Comparison of ENCODE assay signal across 22 mouse cellular contexts in the genomic region with DNA sequence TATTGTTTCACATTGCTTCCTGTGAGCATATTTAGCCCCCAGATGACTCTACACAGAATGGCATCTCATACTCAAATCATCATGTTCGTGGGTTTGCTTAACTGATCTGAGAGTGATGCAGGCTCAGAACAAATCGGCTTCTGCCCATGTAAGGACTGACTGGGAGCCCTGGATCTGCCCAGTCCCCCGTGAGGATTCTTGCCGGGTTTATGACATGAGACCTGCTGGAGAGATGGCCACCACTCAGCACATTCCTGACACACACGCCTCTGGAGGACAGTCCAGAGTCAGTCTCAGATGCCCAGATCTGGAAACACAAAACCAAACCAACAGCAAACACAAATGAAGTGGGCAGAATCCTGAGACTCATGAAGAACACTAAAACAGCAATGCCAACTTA.
DNase-seq lines count a peak whose midpoint lies in the region; ATAC-seq and TF ChIP-seq lines count a peak whose summit lies in the region.
"Had no signal": no experiment of that assay in that cellular context is flagged by ENCODE, and none has a peak within 500 bp of the region (broad histone marks: within the 10 kb centered on the region; RNA-seq: fewer than 3 reads in every experiment).

No protein-coding gene starts in this region.

- no peak for TF ChIP-seq CTCF in gastrocnemius, adult 2 months (IDR thresholded peaks at IDR 0.05)

- H3K9me3 ChIP-seq in heart, embryonic 11.5 days (replicated peaks; ENCODE audit: control insufficient read depth, low read length): no peaks in the 10 kb centered on the region
- H3K9me3 ChIP-seq in midbrain, embryonic 14.5 days (ENCODE audit: control insufficient read depth, low read length): no peaks in the 10 kb centered on the region
- H3K9me3 ChIP-seq: embryonic facial prominence, embryonic 10.5 days; forebrain, embryonic 10.5 days; heart, embryonic 13.5 days had no signal

- peak overlapping the region; percentile 75 for H3K27ac ChIP-seq in gastrocnemius, adult 2 months
- no peak overlapping the region for H3K27ac ChIP-seq in heart, embryonic 11.5 days (ENCODE audit: low read depth, low read length)
- H3K27ac ChIP-seq in midbrain, embryonic 14.5 days (replicated peaks; ENCODE audit: low read depth, low read length): no peak overlapping the region
- H3K27ac ChIP-seq: embryonic facial prominence, embryonic 10.5 days; forebrain, embryonic 10.5 days; heart, embryonic 13.5 days had no signal

- peak; percentile 66 for DNase-seq in gastrocnemius, adult 2 months
- DNase-seq in gastrocnemius, postnatal 36 days: no peak
- DNase-seq in heart, postnatal 10 days: peak; percentile 23 to 33
- peak; percentile 51 for DNase-seq in Muller cell, postnatal 12 days (ENCODE audit: inconsistent ontology term)
- peak; percentile 36 for DNase-seq in gastrocnemius, postnatal 14 days
- no peak for DNase-seq in midbrain, embryonic 14.5 days
- DNase-seq: adrenal gland, adult 2 months; adrenal gland, postnatal 25 days; cerebellum, adult 2 months; cerebellum, postnatal 10 days; heart, postnatal 14 days; kidney, adult 11 months; kidney, adult 9 months had no signal

- no peaks in the 10 kb centered on the region for H3K27me3 ChIP-seq in heart, embryonic 11.5 days (ENCODE audit: control insufficient read depth, insufficient read depth, low read length)
- H3K27me3 ChIP-seq in midbrain, embryonic 14.5 days (ENCODE audit: control insufficient read depth, insufficient read depth, low read length): no peaks in the 10 kb centered on the region
- H3K27me3 ChIP-seq: CH12.LX; heart, embryonic 13.5 days had no signal

- no peak overlapping the region for H3K4me3 ChIP-seq in gastrocnemius, adult 2 months
- no peak overlapping the region for H3K4me3 ChIP-seq in heart, embryonic 11.5 days (ENCODE audit: low read depth, low read length)
- H3K4me3 ChIP-seq in midbrain, embryonic 14.5 days (replicated peaks; ENCODE audit: low read depth, low read length): no peak overlapping the region
- H3K4me3 ChIP-seq: embryonic facial prominence, embryonic 10.5 days; erythroblast, embryonic 14.5 days; forebrain, embryonic 10.5 days; heart, embryonic 13.5 days had no signal

- H3K4me2 ChIP-seq in heart, embryonic 11.5 days: no peak overlapping the region
- H3K4me2 ChIP-seq in midbrain, embryonic 14.5 days (ENCODE audit: low read length): no peak overlapping the region
- H3K4me2 ChIP-seq: heart, embryonic 13.5 days had no signal

- peaks cover 8% of the 10 kb centered on the region for H3K4me1 ChIP-seq in heart, embryonic 11.5 days (ENCODE audit: control insufficient read depth, insufficient read depth, low read length)
- H3K4me1 ChIP-seq in midbrain, embryonic 14.5 days (ENCODE audit: control insufficient read depth, insufficient read depth, low read length): no peaks in the 10 kb centered on the region

- 50% methylated on average over 5 of the region's 5 CpGs for WGBS in heart, embryonic 11.5 days (ENCODE audit: insufficient replicate concordance)
- 84% methylated on average over 5 of the region's 5 CpGs for WGBS in midbrain, embryonic 14.5 days

- H3K9ac ChIP-seq in heart, embryonic 11.5 days (ENCODE audit: low read depth, low read length): no peak overlapping the region
- no peak overlapping the region for H3K9ac ChIP-seq in midbrain, embryonic 14.5 days (replicated peaks; ENCODE audit: low read length)
- H3K9ac ChIP-seq: heart, embryonic 13.5 days had no signal

- intact Hi-C loops in gastrocnemius, adult 2 months (cut with DNase I): no loop called here
- intact Hi-C loops in gastrocnemius, postnatal 36 days (cut with DNase I): no loop called here
- intact Hi-C loops in heart, postnatal 10 days (cut with DNase I): no loop called here
- intact Hi-C loops in gastrocnemius, postnatal 14 days (cut with DNase I; ENCODE audit: low total_unique reads): no loop called here

- H3K36me3 ChIP-seq in heart, embryonic 11.5 days (ENCODE audit: control insufficient read depth, insufficient read depth, low read length): no peaks in the 10 kb centered on the region
- H3K36me3 ChIP-seq in midbrain, embryonic 14.5 days (ENCODE audit: control insufficient read depth, insufficient read depth, low read length): no peaks in the 10 kb centered on the region
- H3K36me3 ChIP-seq: embryonic facial prominence, embryonic 10.5 days; forebrain, embryonic 10.5 days; heart, embryonic 13.5 days had no signal

- no peak for ATAC-seq in heart, embryonic 11.5 days (replicated peaks; ENCODE audit: insufficient number of reproducible peaks, low FRiP score, low TSS enrichment)
- ATAC-seq in midbrain, embryonic 14.5 days (ENCODE audit: low FRiP score, low TSS enrichment): no peak
- no peak for ATAC-seq in inflammation-experienced regulatory T-cells, adult 6 months
- ATAC-seq: forebrain, embryonic 14.5 days; hindbrain, embryonic 16.5 days had no signal

Comparison
In these comparisons a context has a peak if more than half of its experiments do, and no peak if none do; other contexts are left out.
1. DNase-seq: peak in gastrocnemius, adult 2 months (single experiment), heart, postnatal 10 days (2 of 2), Muller cell, postnatal 12 days (single experiment) and gastrocnemius, postnatal 14 days (single experiment); none in gastrocnemius, postnatal 36 days (0 of 2) and midbrain, embryonic 14.5 days (single experiment).